Mouse (Mus musculus) megakaryocyte, embryonic 14.5 days (primary cell): Measurements from ENCODE around the gene Hpd.

Source experiments
- FLI1 ChIP-seq: IDR thresholded peaks from 2 replicates; pipeline ENCODE4 v1.6.1; 2012; ENCODE audit warnings: low read length, inconsistent platforms, mixed read lengths
- GATA1 ChIP-seq: IDR thresholded peaks from 3 replicates; pipeline ENCODE4 v1.6.1; 2012; ENCODE audit warnings: mixed read lengths, low read length, inconsistent platforms, borderline replicate concordance

DNA sequence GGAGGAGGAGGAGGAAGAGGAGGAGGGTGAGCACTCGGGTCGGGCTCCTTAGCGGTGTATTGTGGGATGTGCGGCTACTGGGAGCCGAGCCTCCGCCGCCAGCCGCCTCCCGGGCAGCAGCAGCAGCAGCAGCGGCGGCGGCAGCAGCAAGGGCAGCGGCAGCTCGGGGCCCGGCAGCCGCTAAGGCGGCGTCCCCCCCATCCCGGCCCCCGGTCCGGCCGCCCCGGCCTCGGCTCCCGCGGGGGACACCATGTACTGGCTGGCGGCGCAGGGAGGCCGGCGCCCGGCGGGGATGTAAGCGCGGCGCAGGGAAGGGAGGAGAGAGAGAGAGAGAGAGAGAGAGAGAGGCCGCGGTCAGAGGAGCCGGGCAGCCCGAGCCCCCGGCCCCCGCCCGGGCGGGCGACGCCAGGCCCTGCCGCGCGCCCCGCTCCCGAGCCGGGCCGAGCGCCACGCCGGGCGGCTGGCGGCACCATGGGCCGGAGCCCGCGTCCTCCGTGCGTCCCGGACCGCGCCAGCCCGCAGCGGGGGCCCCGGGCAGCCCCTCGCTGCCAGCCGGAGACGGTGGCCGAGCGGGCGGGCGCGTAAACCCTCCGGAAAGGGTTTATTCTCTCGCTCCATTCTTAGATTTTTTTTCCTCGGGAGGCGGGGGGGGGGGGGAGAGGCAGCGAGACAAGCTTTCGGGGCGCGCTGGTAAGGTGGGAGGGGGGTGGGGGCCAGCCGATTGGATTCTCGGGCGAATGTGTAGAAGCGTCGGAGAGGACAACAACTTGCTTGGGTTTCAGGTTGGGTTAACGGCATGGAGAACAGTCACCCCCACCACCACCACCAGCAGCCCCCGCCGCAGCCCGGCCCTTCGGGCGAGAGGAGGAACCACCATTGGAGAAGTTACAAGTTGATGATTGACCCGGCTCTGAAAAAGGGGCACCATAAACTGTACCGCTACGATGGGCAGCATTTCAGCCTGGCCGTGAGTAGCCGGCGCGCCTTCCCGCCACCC lies 40.1 kb downstream of the Hpd start, which contains the start of gene Setd1b:
- TF ChIP-seq GATA1 (no peak), FLI1 (no peak)
